Mouse (Mus musculus) adrenal gland, postnatal 25 days (tissue): Measurements from ENCODE around the gene Doc2g. TPM values are rescaled to one million over a fixed set of nuclear protein-coding genes. Genes with fewer than 3 reads are reported as not detected.
"Not testable (repeated sequence)": the region's sequence is repeated elsewhere in the genome, so short reads cannot be mapped to it uniquely, and the experiment has no call there.

ENCODE experiments used
- DNase-seq: peaks from one replicate; pipeline ENCODE4 v3.0.0; 2021; ENCODE audit warnings: mixed read lengths
- total RNA-seq: library from RNA; stranded (reverse); gene quantifications from 2 replicates; pipeline ENCODE4 v1.2.3, GENCODE M21; 2021

The Doc2g gene
- total RNA-seq, 1 experiment from 2014 or later = 2.4 TPM

DNA sequence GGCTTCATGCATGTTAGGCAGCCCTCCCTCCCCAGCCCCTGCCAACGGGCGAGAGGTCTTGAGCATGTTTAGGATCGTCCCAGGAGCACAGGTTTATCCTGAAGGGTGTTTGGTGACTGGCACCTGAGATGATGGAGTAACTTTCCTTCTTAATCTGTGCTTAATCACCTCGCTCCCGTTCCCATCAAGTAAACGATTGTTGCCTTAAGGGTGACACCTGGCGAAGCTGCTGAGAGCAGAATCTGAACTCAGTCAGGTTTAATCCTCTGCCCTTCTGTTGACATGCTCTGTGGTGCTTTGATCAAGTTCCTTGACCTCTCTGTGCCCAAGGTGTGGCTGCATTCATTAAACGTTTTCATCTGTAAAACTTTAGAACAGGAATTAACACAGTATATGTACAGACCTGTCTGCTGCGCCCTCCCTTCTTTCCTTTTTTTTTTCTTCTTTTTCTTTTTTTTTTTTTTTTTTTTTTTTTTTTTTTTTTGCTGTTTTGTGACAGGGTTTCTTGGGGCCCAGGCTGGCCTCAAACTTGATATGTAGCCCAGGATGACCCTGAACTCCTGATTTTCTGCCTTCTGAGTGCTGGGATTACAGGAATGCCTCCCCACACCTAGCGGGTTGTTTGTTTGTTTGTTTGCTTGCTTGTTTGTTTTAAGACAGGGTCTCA, 14.9 kb downstream of the Doc2g start:
- DNase-seq = no peak

- DNase-seq = peak; percentile 71
Measured at GRCm38 (mm10) chr19:4018743-4019583, 15.8 kb downstream of the Doc2g start.

DNA sequence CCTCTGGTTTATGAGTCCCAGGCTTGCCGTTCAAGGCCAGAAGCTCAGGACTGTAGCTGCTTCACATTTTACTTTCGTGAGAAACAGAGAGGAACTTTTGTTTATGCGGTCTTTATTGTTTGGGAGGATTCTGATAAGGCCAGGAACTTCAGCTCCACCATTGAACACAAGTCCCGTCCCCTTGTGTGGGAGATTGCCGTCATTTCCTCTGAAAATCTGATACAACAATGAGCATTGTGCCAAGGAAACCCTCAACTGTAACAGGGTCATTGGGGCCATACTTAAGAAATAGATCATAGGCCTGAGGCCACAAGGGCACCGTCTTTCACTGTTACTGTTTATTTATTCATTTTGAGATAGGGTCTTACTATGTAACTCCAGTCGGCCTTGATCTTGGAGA, 20.1 kb downstream of the Doc2g start:
- no peak for DNase-seq

GRCm38 (mm10) chr19:4027576-4027975, 24.5 kb downstream of the Doc2g start:
- DNase-seq = no peak

DNA sequence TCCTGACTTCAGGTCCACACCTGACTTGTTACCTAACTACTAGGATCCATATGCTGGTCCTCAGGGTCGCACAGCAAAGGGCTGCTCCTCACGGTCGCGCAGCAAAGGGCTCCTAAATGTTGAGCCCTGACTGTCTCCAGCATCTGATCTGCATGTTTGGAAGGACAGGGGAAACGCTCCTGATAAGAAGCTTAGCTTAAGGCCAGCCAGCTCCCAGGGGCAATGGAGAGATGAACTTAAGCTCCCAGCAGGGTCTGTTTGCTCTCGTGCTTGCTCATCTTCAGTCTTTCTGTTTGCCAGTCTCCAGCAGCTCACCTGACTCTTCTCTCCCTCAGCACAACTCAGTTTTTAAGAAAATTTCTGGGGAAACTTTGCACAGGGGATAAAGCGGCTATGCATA, 29.6 kb downstream of the Doc2g start:
- DNase-seq = no peak

GRCm38 (mm10) chr19:4033298-4033697, 30.2 kb downstream of the Doc2g start:
- no peak for DNase-seq

- DNase-seq = no peak
Measured at GRCm38 (mm10) chr19:4033742-4034141, 30.6 kb downstream of the Doc2g start.

DNA sequence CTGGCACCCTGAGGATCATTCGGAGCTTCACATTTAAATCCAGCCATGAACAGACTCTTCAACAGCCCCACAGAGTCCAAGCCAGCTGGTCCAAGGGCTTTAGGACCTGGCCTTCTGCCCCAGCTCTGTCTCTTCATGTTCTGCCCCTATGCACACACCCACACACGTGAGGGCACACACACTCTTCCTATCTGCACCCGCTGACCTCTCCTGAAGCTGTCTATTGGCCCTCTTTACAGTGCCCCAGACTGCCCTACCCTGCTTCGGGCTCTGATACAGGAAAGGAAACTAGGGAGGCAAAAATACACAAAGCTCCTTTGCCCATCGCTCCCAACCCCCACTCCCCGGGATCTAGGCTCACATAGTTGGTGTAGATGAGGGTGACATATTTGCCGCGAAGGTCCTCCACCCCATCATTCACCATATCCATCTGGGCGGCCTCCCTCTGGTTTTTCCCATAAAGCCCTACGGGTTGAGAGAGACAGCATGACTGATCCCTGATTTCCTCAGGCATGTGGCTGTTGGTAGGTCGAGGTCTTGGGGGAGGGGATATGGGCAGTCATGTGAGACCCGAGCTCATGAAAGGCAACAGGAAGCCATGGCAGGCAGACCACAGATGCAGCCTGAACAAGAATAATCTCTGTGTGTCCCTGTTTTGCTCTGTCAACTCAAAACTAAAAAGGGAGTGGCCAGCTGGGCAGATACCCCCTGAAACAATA, 33.4 kb downstream of the Doc2g start:
- DNase-seq = no peak

- DNase-seq = not testable (repeated sequence)
Measured at GRCm38 (mm10) chr19:4037154-4037787, 34.2 kb downstream of the Doc2g start.

GRCm38 (mm10) chr19:4037788-4038232, 34.7 kb downstream of the Doc2g start, which contains the start of gene Gstp1:
Gstp1 (minus strand) TSS chr19:4037985.
- peak; percentile 90 for DNase-seq

GRCm38 (mm10) chr19:4040941-4041340, 37.8 kb downstream of the Doc2g start:
- not testable (repeated sequence) for DNase-seq

GRCm38 (mm10) chr19:4041500-4041899, 38.4 kb downstream of the Doc2g start:
- not testable (repeated sequence) for DNase-seq

GRCm38 (mm10) chr19:4042124-4042523, 39.0 kb downstream of the Doc2g start:
- no peak for DNase-seq

DNA sequence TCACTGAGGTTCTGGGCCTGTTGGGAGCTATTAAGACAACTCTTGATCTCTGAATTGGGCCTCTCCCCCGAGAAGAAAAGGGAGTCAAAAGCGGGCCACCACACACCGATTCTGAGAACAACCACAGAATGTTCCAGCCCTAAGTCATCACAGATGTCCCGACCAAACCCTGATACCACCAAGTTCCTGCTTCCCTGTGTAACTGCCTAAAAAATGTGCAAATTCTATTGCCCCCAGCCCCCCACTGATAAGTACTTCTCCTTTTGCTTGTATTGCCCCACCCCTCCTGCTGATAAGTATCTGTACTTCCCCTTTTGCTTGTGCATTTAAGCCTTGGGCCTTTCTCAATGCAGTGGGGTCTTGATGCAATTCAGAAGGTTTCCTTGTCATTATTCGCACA, 41.0 kb downstream of the Doc2g start:
- not testable (repeated sequence) for DNase-seq

DNA sequence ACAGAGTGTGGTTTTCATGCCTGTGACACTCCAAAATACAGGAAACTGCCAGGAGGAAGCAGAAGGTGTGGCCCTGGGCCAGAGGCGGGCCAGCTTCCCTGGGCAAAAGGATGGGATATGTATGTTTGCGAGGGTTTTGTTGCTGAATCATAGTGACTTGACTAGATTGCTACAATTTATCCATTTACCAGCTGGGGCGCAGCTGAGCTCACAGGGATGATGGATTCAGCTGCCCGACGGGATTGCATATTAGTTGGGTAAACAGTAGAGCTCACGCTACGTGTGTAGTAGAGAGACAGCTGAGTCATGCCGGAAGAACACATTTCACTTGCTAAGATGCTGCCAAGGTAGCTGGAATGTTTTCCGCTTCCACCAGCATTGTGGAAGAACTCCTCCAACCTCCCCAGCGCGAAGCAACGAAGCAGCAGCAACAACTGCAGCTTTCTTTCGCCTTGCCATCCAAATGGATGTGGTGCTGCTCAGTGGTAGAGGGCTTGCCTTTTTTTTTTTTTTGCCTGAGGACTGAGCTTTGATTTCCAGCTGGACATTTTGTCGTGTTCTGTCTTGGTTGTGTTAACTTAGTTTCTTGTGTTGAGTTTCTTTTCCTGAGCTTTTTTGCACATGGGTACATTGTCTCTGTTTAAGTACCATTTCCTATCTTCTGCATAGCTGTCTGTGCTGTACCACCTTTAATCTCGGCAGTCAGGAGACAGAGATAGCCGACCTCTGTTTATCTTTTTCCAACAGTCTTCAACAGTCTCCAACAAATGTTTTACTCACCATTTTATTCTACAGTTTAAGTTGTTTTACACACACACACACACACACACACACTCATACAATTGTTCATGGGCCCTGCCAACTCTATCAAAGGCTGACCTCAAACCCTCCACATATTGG, 43.1 kb downstream of the Doc2g start, which contains the start of gene Gstp2:
Gene Gstp2 (minus strand): TSS at position 58 of the 900 bp plus-strand sequence.
- peak; percentile 66 for DNase-seq

DNA sequence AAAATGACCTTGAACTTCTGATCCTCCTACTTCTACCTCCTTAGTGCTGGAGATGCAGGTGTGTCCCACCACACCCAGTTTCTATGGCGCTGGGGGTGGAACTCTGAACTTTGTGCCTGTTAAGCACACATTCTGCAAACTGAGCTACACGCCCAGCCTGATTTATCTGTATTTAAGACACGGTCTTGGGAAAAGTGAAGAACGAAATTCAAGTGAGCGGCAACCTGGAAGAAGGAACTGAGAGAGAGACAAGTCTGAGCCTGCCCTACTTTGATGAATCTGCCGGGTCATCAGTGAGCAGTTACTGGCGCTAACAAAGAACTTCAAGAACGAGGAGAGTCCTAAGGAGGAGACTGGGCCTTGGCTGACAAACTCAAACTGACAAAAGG, 43.7 kb downstream of the Doc2g start:
- DNase-seq = no peak

- peak; percentile 88 for DNase-seq
Measured at GRCm38 (mm10) chr19:4047859-4048258, 44.7 kb downstream of the Doc2g start.

GRCm38 (mm10) chr19:4049069-4049468, 46.0 kb downstream of the Doc2g start:
- not testable (repeated sequence) for DNase-seq

- DNase-seq = no peak
Measured at GRCm38 (mm10) chr19:4051016-4051415, 47.9 kb downstream of the Doc2g start.

GRCm38 (mm10) chr19:4051741-4052515, 48.8 kb downstream of the Doc2g start:
- peak; percentile 74 for DNase-seq
